Mouse (Mus musculus): ENCODE data around the gene Gm6588. TPM values are rescaled to one million over a fixed set of nuclear protein-coding genes. Genes with fewer than 3 reads are reported as not detected.
A peak's percentile ranks its signal among the peaks of the same experiment; 100 is the strongest.

The Gm6588 gene
- polyA plus RNA-seq, 1 experiment = not detected

DNA sequence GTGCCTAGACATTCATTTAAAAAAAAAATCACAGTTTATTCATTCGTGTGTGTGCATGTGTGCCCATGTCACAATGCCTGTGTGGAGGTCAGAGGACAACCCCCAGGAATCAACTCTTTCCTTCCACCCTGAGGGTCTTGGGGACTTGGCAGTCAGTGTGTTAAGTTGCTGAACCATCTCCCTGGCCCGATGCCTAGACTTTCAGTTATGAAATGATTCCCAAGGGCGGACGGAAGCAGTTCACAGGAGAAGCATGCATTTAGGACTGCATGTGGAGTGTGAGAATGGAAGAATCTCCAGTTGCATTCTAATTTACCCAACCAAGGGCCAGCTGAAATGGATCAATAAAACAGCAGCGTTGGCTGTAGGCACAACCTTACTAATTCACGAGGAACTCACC lies 17.1 kb downstream of the Gm6588 start:
- Histone ChIP-seq H3K4me1 (ENCODE audit: control insufficient read depth, insufficient read depth, low read length) (no peaks in the 10 kb centered on the region), H3K4me3 (ENCODE audit: insufficient read depth, low read length) (no peak overlapping the region), H3K27ac (ENCODE audit: insufficient read depth, low read length) (no peak overlapping the region)
- TF ChIP-seq POLR2A (IDR thresholded peaks at IDR 0.05; ENCODE audit: extremely low read depth, insufficient read depth, low read length) (no peak), CTCF (IDR thresholded peaks at IDR 0.05; ENCODE audit: extremely low read depth, insufficient read depth, low read length) (no peak)

DNA sequence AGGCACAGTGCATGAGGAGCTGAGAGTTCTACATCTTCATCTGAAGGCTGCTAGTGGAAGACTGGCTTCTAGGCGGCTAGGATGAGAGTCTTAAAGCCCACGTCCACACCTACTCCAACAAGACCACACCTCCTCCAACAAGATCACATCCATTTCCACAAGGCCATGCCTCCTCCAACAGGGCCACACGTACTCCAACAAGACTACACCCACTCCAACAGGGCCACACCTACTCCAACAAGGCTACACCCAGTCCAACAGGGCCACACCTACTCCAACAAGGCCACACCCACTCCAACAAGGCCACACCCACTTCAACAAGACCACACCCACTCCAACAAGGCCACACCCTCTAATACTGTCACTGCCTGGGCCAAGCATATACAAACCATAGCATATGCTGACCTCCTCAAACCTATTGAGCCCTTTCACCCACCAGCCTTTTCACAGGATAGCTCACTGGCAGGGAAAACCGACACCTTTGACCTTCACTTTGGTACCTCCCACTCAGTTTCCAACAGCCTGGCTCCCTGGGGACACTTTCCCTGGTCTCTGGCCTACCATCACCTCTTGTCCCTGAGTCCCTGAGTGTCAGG lies 19.9 kb downstream of the Gm6588 start:
- H3K4me3 ChIP-seq (ENCODE audit: insufficient read depth, low read length) = no peak overlapping the region
- H3K27ac ChIP-seq (ENCODE audit: insufficient read depth, low read length) = no peak overlapping the region
- H3K4me1 ChIP-seq (ENCODE audit: control insufficient read depth, insufficient read depth, low read length) = no peaks in the 10 kb centered on the region
- TF ChIP-seq CTCF (IDR thresholded peaks at IDR 0.05; ENCODE audit: extremely low read depth, insufficient read depth, low read length) = no peak
- no peak for TF ChIP-seq POLR2A (IDR thresholded peaks at IDR 0.05; ENCODE audit: extremely low read depth, insufficient read depth, low read length)

DNA sequence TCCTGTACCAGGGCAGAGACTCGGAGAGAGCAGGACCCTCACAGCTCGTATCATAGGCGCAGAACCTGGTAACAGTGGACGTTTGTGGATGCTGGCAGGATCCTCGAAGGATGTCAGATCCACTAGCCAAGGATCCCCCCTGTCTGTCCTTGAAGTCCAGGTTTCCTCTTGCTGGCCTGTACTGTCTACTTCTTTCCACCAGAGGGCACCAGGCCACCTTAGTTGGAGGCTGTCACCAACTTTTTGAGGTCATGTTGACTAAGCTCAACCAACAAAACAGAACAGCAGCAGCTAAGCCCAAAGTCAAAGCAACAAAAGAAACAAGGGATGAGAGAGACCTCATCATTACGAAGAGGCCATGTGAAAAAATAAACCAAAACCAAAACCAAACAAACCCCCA lies 20.9 kb downstream of the Gm6588 start:
- no peak overlapping the region for H3K4me3 ChIP-seq (ENCODE audit: insufficient read depth, low read length)
- H3K27ac ChIP-seq (ENCODE audit: insufficient read depth, low read length) = no peak overlapping the region
- TF ChIP-seq POLR2A (IDR thresholded peaks at IDR 0.05; ENCODE audit: extremely low read depth, insufficient read depth, low read length) = no peak
- peak; percentile 84 for TF ChIP-seq CTCF (IDR thresholded peaks at IDR 0.05; ENCODE audit: extremely low read depth, insufficient read depth, low read length)
- H3K4me1 ChIP-seq (ENCODE audit: control insufficient read depth, insufficient read depth, low read length) = no peaks in the 10 kb centered on the region

DNA sequence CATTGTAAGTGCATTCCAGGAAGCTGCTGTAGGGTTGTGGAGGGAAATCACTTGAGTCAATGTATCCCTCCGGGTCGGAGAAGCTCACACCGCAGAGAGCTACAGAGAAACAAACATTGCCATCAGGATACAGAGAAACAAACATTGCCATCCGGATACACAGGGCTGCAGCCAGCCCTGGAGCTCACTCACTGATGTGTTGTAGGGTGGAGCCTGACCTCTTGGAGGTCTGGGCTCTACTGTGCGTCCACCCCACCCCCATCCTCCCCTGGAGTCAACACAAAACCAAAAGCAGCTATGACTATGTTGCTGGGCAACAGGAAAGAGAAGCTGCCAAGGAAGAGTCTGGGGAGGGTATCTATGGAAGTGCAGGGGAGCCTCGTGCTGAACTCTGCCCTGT lies 24.2 kb downstream of the Gm6588 start:
- H3K27ac ChIP-seq (ENCODE audit: insufficient read depth, low read length) = no peak overlapping the region
- TF ChIP-seq CTCF (IDR thresholded peaks at IDR 0.05; ENCODE audit: extremely low read depth, insufficient read depth, low read length) (no peak), POLR2A (IDR thresholded peaks at IDR 0.05; ENCODE audit: extremely low read depth, insufficient read depth, low read length) (no peak)
- no peaks in the 10 kb centered on the region for H3K4me1 ChIP-seq (ENCODE audit: control insufficient read depth, insufficient read depth, low read length)
- H3K4me3 ChIP-seq (ENCODE audit: insufficient read depth, low read length) = no peak overlapping the region

DNA sequence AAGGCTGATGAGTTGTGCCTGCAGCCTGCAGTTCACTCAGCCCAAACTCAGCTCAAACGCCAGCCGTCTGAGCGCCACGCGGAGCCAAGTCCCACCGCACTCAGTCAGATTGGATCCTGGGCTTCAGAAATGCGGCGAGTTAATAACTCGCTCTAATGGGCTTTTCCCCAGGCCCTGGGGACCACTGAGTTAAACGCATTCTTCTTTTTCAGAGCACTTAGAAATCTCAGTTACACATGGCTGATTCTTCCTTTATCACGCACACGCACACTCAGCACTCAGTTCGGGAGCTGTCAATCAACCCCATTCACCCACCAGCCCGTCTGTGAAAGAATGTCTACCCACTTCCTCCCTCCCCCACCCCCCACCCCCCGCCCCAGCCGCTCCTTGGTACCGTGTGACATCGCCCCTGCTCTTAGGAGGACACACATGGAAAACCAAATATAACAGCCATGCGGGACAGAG lies 32.8 kb downstream of the Gm6588 start:
- Histone ChIP-seq H3K4me3 (ENCODE audit: insufficient read depth, low read length) (no peak overlapping the region), H3K27ac (ENCODE audit: insufficient read depth, low read length) (no peak overlapping the region), H3K4me1 (ENCODE audit: control insufficient read depth, insufficient read depth, low read length) (peaks cover 10% of the 10 kb centered on the region)
- TF ChIP-seq POLR2A (IDR thresholded peaks at IDR 0.05; ENCODE audit: extremely low read depth, insufficient read depth, low read length) = no peak
- no peak for TF ChIP-seq CTCF (IDR thresholded peaks at IDR 0.05; ENCODE audit: extremely low read depth, insufficient read depth, low read length)

DNA sequence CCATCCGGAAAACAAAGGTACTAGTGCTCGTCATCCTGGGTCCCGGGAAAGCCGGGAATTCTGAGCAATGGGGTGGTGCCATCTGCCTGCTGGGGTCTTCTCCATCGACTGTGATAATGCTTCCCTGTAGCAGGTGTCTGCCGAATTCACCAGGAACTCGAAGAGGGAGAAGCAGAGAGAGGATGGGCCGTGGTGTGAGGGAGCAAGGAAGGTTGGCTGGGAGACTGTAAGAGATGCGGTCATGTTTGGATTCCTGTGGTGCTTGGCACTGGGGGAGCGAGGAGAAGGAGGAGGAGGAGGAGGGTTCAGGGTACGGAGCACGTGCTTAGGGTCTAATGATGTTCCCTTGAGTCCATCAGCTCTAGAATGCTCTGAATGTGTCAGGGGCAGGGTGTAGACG lies 33.3 kb downstream of the Gm6588 start:
- TF ChIP-seq CTCF (IDR thresholded peaks at IDR 0.05; ENCODE audit: extremely low read depth, insufficient read depth, low read length) = no peak
- no peak for TF ChIP-seq POLR2A (IDR thresholded peaks at IDR 0.05; ENCODE audit: extremely low read depth, insufficient read depth, low read length)
- H3K27ac ChIP-seq (ENCODE audit: insufficient read depth, low read length) = no peak overlapping the region
- H3K4me1 ChIP-seq (ENCODE audit: control insufficient read depth, insufficient read depth, low read length) = peaks cover 10% of the 10 kb centered on the region
- no peak overlapping the region for H3K4me3 ChIP-seq (ENCODE audit: insufficient read depth, low read length)

DNA sequence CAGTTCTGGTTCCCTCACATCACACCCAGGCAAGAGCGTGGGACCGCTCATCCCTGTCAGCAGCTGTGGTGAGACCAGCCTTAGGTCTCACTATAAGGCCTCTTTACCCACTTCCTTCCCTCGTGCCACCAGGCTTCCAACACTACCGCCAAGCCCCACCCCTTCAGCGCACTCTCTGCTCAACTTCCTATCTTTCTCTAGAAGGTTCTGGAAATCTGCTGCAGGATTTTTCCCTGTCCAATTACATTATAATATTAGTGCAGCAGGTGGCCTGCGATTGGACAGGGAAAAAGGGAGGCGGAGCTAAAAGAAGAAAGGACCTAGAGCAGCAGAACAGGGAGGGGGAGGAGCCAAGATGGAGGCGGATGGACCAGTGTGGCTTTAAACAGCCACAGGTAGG lies 33.8 kb downstream of the Gm6588 start:
- Histone ChIP-seq H3K4me3 (ENCODE audit: insufficient read depth, low read length) (no peak overlapping the region), H3K4me1 (ENCODE audit: control insufficient read depth, insufficient read depth, low read length) (peaks cover 10% of the 10 kb centered on the region), H3K27ac (ENCODE audit: insufficient read depth, low read length) (no peak overlapping the region)
- TF ChIP-seq POLR2A (IDR thresholded peaks at IDR 0.05; ENCODE audit: extremely low read depth, insufficient read depth, low read length) = no peak
- TF ChIP-seq CTCF (IDR thresholded peaks at IDR 0.05; ENCODE audit: extremely low read depth, insufficient read depth, low read length) = no peak

DNA sequence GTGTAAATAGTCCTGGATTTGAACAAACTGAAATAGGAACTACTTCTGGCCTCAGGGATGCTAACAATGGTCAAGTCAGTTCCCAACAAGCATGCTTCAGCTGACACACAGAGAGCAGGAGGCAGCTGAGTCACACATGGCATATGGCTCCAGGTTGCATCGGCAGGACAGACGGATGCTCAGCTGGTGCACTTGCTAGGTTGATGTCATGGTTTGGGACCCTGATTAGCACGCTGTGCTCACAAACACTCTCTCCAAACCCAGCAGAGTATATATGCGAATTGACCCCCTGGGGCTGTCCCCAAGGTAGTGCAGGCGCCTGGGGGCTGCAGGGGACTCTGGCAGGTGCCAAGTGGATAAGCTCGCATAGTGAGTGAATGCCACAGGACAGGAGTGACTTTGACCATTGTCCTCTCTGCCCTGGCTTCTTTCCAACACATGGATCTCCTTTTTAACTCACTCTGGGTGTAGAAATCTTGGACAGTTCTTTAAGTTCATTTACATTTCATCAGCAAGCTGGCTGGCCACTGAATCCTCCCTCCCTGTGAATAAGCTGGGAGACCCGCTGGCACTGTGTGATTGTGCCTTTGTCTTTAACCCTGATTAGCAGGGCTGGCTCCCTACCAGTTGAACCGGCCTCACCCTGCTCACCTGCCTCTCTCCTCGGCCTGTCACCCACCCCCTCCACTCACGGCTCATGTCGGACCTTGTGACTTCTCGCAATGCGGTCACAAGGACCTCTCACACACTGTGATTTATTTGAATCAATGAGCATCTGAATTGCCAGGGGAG lies 35.9 kb downstream of the Gm6588 start:
- TF ChIP-seq POLR2A (IDR thresholded peaks at IDR 0.05; ENCODE audit: extremely low read depth, insufficient read depth, low read length) (no peak), CTCF (IDR thresholded peaks at IDR 0.05; ENCODE audit: extremely low read depth, insufficient read depth, low read length) (no peak)
- Histone ChIP-seq H3K27ac (ENCODE audit: insufficient read depth, low read length) (no peak overlapping the region), H3K4me1 (ENCODE audit: control insufficient read depth, insufficient read depth, low read length) (peaks cover 8% of the 10 kb centered on the region), H3K4me3 (ENCODE audit: insufficient read depth, low read length) (no peak overlapping the region)

DNA sequence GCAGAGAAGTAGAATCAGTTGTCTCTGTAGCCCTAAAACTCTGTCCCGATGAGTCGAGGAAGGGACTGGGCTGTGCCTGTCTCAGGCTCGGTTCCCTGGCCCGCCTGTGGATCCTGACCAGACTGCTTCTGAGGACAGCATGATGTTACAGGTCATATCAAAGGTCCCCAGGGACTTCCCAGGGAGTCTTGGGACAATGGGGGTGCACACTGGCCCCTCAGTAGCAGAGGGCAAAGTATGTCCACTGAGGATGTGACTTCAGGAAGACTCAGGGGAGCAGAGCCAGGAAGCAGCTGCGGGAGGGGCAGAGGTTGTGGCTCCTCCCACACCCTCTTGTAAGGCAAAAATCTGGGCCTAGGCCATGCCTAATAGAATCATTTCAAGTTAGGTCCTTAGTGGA lies 37.2 kb downstream of the Gm6588 start:
- TF ChIP-seq CTCF (IDR thresholded peaks at IDR 0.05; ENCODE audit: extremely low read depth, insufficient read depth, low read length) (no peak), POLR2A (IDR thresholded peaks at IDR 0.05; ENCODE audit: extremely low read depth, insufficient read depth, low read length) (no peak)
- Histone ChIP-seq H3K4me3 (ENCODE audit: insufficient read depth, low read length) (no peak overlapping the region), H3K4me1 (ENCODE audit: control insufficient read depth, insufficient read depth, low read length) (peaks cover 6% of the 10 kb centered on the region), H3K27ac (ENCODE audit: insufficient read depth, low read length) (no peak overlapping the region)

DNA sequence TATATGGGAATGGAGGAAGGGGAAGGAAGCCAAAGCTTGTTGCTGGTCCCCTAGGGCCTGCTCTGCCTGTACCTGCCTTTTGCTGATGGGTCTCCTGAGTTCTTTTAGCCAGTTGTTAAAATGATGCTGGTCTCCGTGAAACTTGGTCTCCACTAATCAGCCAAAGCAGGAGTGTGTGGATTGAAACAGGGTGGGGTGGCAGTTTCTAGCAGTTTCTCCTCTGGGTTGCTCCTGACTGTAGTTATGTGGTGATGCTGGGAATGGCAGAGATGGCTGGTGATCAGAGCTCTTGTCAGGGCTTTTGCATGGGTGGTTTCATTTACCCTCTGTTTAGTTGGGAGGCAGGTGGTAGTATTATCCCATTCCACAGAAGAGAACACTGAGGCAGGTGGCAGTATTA lies 38.3 kb downstream of the Gm6588 start:
- Histone ChIP-seq H3K27ac (ENCODE audit: insufficient read depth, low read length) (no peak overlapping the region), H3K4me3 (ENCODE audit: insufficient read depth, low read length) (no peak overlapping the region), H3K4me1 (ENCODE audit: control insufficient read depth, insufficient read depth, low read length) (peaks cover 4% of the 10 kb centered on the region)
- TF ChIP-seq CTCF (IDR thresholded peaks at IDR 0.05; ENCODE audit: extremely low read depth, insufficient read depth, low read length) = no peak
- no peak for TF ChIP-seq POLR2A (IDR thresholded peaks at IDR 0.05; ENCODE audit: extremely low read depth, insufficient read depth, low read length)
